16 mouse cellular contexts compared by ENCODE assay signal in genomic region chr15:95742955-95743354, GRCm38 (mm10).
"Had no signal": no experiment of that assay in that cellular context is flagged by ENCODE, and none has a peak within 500 bp of the region (broad histone marks: within the 10 kb centered on the region; RNA-seq: fewer than 3 reads in every experiment).

No protein-coding gene starts in this region.

- ATAC-seq: liver, postnatal 0 days; lung, postnatal 0 days; midbrain, embryonic 15.5 days had no signal

- H3K4me3 ChIP-seq: lung, embryonic 15.5 days; megakaryocyte, embryonic 14.5 days; midbrain, embryonic 12.5 days; midbrain, embryonic 15.5 days; neural tube, embryonic 12.5 days; stomach, embryonic 15.5 days had no signal

- DNase-seq: liver, postnatal 0 days; lung, adult 2 months; lung, postnatal 14 days; lung, postnatal 36 days; right cerebral cortex, postnatal 14 days; thymus, postnatal 14 days; thymus, postnatal 36 days had no signal

- H3K9ac ChIP-seq: liver, postnatal 0 days; lung, embryonic 15.5 days; midbrain, embryonic 12.5 days; midbrain, embryonic 15.5 days; neural tube, embryonic 12.5 days; stomach, embryonic 15.5 days had no signal

- H3K27me3 ChIP-seq: lung, embryonic 15.5 days; midbrain, embryonic 12.5 days; midbrain, embryonic 15.5 days; neural tube, embryonic 12.5 days; stomach, embryonic 15.5 days had no signal

- H3K9me3 ChIP-seq: lung, embryonic 15.5 days; midbrain, embryonic 12.5 days; midbrain, embryonic 15.5 days; neural tube, embryonic 12.5 days; stomach, embryonic 15.5 days had no signal

- H3K36me3 ChIP-seq: lung, embryonic 15.5 days; midbrain, embryonic 12.5 days; midbrain, embryonic 15.5 days; neural tube, embryonic 12.5 days; stomach, embryonic 15.5 days had no signal

- H3K27ac ChIP-seq: lung, embryonic 15.5 days; macrophage; midbrain, embryonic 12.5 days; midbrain, embryonic 15.5 days; neural tube, embryonic 12.5 days; stomach, embryonic 15.5 days; stomach, postnatal 0 days had no signal

- H3K4me1 ChIP-seq: lung, embryonic 15.5 days; midbrain, embryonic 12.5 days; midbrain, embryonic 15.5 days; neural tube, embryonic 12.5 days; stomach, embryonic 15.5 days had no signal

- H3K4me2 ChIP-seq: lung, embryonic 15.5 days; midbrain, embryonic 12.5 days; midbrain, embryonic 15.5 days; neural tube, embryonic 12.5 days; stomach, embryonic 15.5 days had no signal
